Mouse (Mus musculus) liver, embryonic 14.5 days (tissue): Measurements from ENCODE around the gene Ulk3.

Experiments used
- CTCF ChIP-seq: IDR thresholded peaks from 2 replicates; pipeline ENCODE4 v1.5.1; 2016; ENCODE audit warnings: antibody characterized with exemption, low read depth, control low read depth
- EP300 ChIP-seq: IDR thresholded peaks from 2 replicates; pipeline ENCODE4 v1.6.1; 2016; ENCODE audit warnings: antibody characterized with exemption, low read depth

DNA sequence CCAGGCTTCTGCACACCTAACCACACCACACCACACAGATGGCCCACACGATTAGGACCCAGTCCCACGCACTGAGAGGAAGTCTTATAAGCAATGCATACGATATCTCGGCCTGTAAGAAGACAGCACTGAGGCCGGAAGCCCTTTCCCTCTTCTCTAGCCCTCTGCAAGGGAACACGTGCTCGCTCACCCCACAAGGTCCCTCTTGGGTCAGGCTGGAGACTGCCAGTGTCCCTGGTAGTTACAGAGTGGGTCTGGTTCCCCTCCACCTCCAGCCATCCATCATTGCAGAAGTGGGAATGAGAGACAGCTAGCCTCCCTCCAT lies 54.6 kb downstream of the Ulk3 start:
- TF ChIP-seq CTCF = no peak
- TF ChIP-seq EP300 = no peak
